Mouse (Mus musculus) limb, embryonic 13.5 days (tissue): ENCODE results near the gene Gkn3. TPM values are rescaled to one million over a fixed set of nuclear protein-coding genes. Genes with fewer than 3 reads are reported as not detected.

ENCODE experiments used
- ATAC-seq: fragments of 200-750 bp; cut with Nextera tagmentation; 2 replicates; pipeline ENCODE4 v1.8.0; 2017; ENCODE audit warnings: low read depth, moderate number of reproducible peaks, moderate TSS enrichment; ENCODE audit not compliant: low FRiP score
- H3K27ac ChIP-seq: fragments of 300-500 bp; sonication (generic); 2 replicates; pipeline ENCODE4 v1.5.1; 2015; ENCODE audit warnings: inconsistent platforms, mild to moderate bottlenecking, moderate library complexity
- H3K27me3 ChIP-seq: fragments of 300-500 bp; sonication (generic); 2 replicates; pipeline ENCODE4 v1.6.1; 2015; ENCODE audit warnings: mild to moderate bottlenecking, inconsistent platforms
- H3K36me3 ChIP-seq: fragments of 300-500 bp; sonication (generic); 2 replicates; pipeline ENCODE4 v1.6.1; 2015; ENCODE audit warnings: inconsistent platforms, mild to moderate bottlenecking, moderate library complexity
- H3K4me1 ChIP-seq: fragments of 300-500 bp; sonication (generic); 2 replicates; pipeline ENCODE4 v1.6.1; 2015; ENCODE audit warnings: inconsistent platforms
- H3K4me2 ChIP-seq: fragments of 300-500 bp; sonication (generic); replicated peaks from 2 replicates; pipeline ENCODE4 v1.6.1; 2015; ENCODE audit warnings: inconsistent platforms, mild to moderate bottlenecking, moderate library complexity
- H3K4me3 ChIP-seq: fragments of 300-500 bp; sonication (generic); 2 replicates; pipeline ENCODE4 v1.5.1; 2015; ENCODE audit warnings: moderate library complexity, mild to moderate bottlenecking, inconsistent platforms
- H3K9ac ChIP-seq: fragments of 300-500 bp; sonication (generic); 2 replicates; pipeline ENCODE4 v1.6.1; 2015; ENCODE audit warnings: mild to moderate bottlenecking, inconsistent platforms
- H3K9me3 ChIP-seq: fragments of 300-500 bp; sonication (generic); 2 replicates; pipeline ENCODE4 v1.6.1; 2016; ENCODE audit warnings: inconsistent platforms
- WGBS: fragments of 180-500 bp; shearing (Covaris S2); methylation state at CpG from one replicate; pipeline ENCODE4 v1.1.7; 2015; 5-methylcytosine and 5-hydroxymethylcytosine counted together
- polyA plus RNA-seq: library from polyadenylated mRNA; unstranded; fragments of >200 nt; fragmentation: Nextera tagmentation; extraction: Ambion mirVana; gene quantifications from 2 replicates; pipeline ENCODE4 v1.2.1, GENCODE M21; 2015

The Gkn3 gene
- polyA plus RNA-seq: 0.69 and 0.92 TPM in 2 replicates

GRCm38 (mm10) chr6:87388877-87389276 is at the start of gene Gkn3:
Gene Gkn3, minus strand, starts transcription at chr6:87388935.
- Histone ChIP-seq H3K9ac (no peak within 1 kb of the TSS), H3K4me2 (no peak within 1 kb of the TSS), H3K4me1 (peaks cover 7% of the 10 kb centered on the region; the same call in 1 of the 2 replicates), H3K9me3 (no peaks in the 10 kb centered on the region), H3K27me3 (peaks cover 11% of the 10 kb centered on the region; the same call in 1 of the 2 replicates), H3K4me3 (no peak within 1 kb of the TSS), H3K27ac (no peak within 1 kb of the TSS), H3K36me3 (no peaks in the 10 kb centered on the region)
- WGBS: 69% methylated on average over 7 of the region's 7 CpGs
- ATAC-seq: no peak

- ATAC-seq: no peak
- H3K9me3 ChIP-seq: no peaks in the 10 kb centered on the region
- WGBS: 88% methylated on average over 8 of the region's 8 CpGs
- H3K27me3 ChIP-seq: no peaks in the 10 kb centered on the region
- no peak overlapping the region for H3K9ac ChIP-seq
- no peak overlapping the region for H3K4me2 ChIP-seq
- no peak overlapping the region for H3K27ac ChIP-seq
- no peak overlapping the region for H3K4me3 ChIP-seq
- no peaks in the 10 kb centered on the region for H3K4me1 ChIP-seq
- H3K36me3 ChIP-seq: no peaks in the 10 kb centered on the region
Measured at GRCm38 (mm10) chr6:87436745-87437144, 48.0 kb upstream of the Gkn3 start.

GRCm38 (mm10) chr6:87435791-87436190 is 47.1 kb upstream of the Gkn3 start:
- no peaks in the 10 kb centered on the region for H3K9me3 ChIP-seq
- WGBS: 93% methylated on average over 3 of the region's 3 CpGs
- H3K4me2 ChIP-seq: no peak overlapping the region
- no peaks in the 10 kb centered on the region for H3K36me3 ChIP-seq
- no peaks in the 10 kb centered on the region for H3K4me1 ChIP-seq
- ATAC-seq: no peak
- no peak overlapping the region for H3K27ac ChIP-seq
- H3K4me3 ChIP-seq: no peak overlapping the region
- no peaks in the 10 kb centered on the region for H3K27me3 ChIP-seq
- no peak overlapping the region for H3K9ac ChIP-seq

- Histone ChIP-seq H3K27ac (no peak within 1 kb of the TSS), H3K36me3 (no peaks in the 10 kb centered on the region), H3K4me3 (no peak within 1 kb of the TSS), H3K9ac (no peak within 1 kb of the TSS), H3K4me2 (no peak within 1 kb of the TSS), H3K27me3 (no peaks in the 10 kb centered on the region), H3K4me1 (no peaks in the 10 kb centered on the region), H3K9me3 (no peaks in the 10 kb centered on the region)
- ATAC-seq: no peak
- WGBS: 61% methylated on average over 7 of the region's 7 CpGs
Measured at GRCm38 (mm10) chr6:87428487-87429044, 39.8 kb upstream of the Gkn3 start, which contains the start of gene Bmp10. Gene Bmp10, plus strand, starts transcription at chr6:87428994.

- no peaks in the 10 kb centered on the region for H3K4me1 ChIP-seq
- H3K4me3 ChIP-seq: no peak overlapping the region
- H3K4me2 ChIP-seq: no peak overlapping the region
- H3K27ac ChIP-seq: no peak overlapping the region
- ATAC-seq: no peak
- no peak overlapping the region for H3K9ac ChIP-seq
- H3K27me3 ChIP-seq: no peaks in the 10 kb centered on the region
- H3K36me3 ChIP-seq: no peaks in the 10 kb centered on the region
- WGBS: 82% methylated on average over 8 of the region's 8 CpGs
- H3K9me3 ChIP-seq: no peaks in the 10 kb centered on the region
Measured at GRCm38 (mm10) chr6:87427616-87428015, 38.9 kb upstream of the Gkn3 start.

- H3K4me1 ChIP-seq: no peaks in the 10 kb centered on the region
- no peak overlapping the region for H3K4me2 ChIP-seq
- H3K27ac ChIP-seq: no peak overlapping the region
- no peak overlapping the region for H3K9ac ChIP-seq
- WGBS: 78% methylated on average over 5 of the region's 5 CpGs
- H3K9me3 ChIP-seq: no peaks in the 10 kb centered on the region
- H3K4me3 ChIP-seq: no peak overlapping the region
- H3K36me3 ChIP-seq: no peaks in the 10 kb centered on the region
- no peak for ATAC-seq
- H3K27me3 ChIP-seq: no peaks in the 10 kb centered on the region
Measured at GRCm38 (mm10) chr6:87426954-87427353, 38.2 kb upstream of the Gkn3 start.

- no peak overlapping the region for H3K9ac ChIP-seq
- no peak for ATAC-seq
- H3K9me3 ChIP-seq: no peaks in the 10 kb centered on the region
- no peaks in the 10 kb centered on the region for H3K27me3 ChIP-seq
- H3K4me1 ChIP-seq: no peaks in the 10 kb centered on the region
- no peaks in the 10 kb centered on the region for H3K36me3 ChIP-seq
- no peak overlapping the region for H3K4me2 ChIP-seq
- H3K4me3 ChIP-seq: no peak overlapping the region
- H3K27ac ChIP-seq: no peak overlapping the region
- WGBS: 71% methylated on average over 19 of the region's 19 CpGs
Measured at GRCm38 (mm10) chr6:87424037-87424816, 35.5 kb upstream of the Gkn3 start.

GRCm38 (mm10) chr6:87422304-87422703 is 33.6 kb upstream of the Gkn3 start:
- H3K36me3 ChIP-seq: no peaks in the 10 kb centered on the region
- ATAC-seq: no peak
- H3K9ac ChIP-seq: no peak overlapping the region
- no peak overlapping the region for H3K27ac ChIP-seq
- H3K4me2 ChIP-seq: no peak overlapping the region
- no peaks in the 10 kb centered on the region for H3K9me3 ChIP-seq
- H3K4me3 ChIP-seq: no peak overlapping the region
- no peaks in the 10 kb centered on the region for H3K4me1 ChIP-seq
- H3K27me3 ChIP-seq: no peaks in the 10 kb centered on the region
- 85% methylated on average over 7 of the region's 7 CpGs for WGBS

- Histone ChIP-seq H3K36me3 (no peaks in the 10 kb centered on the region), H3K4me1 (no peaks in the 10 kb centered on the region), H3K4me2 (no peak overlapping the region), H3K9me3 (no peaks in the 10 kb centered on the region), H3K9ac (no peak overlapping the region), H3K4me3 (no peak overlapping the region), H3K27me3 (no peaks in the 10 kb centered on the region), H3K27ac (no peak overlapping the region)
- no peak for ATAC-seq
- WGBS: 17% methylated on average over 3 of the region's 3 CpGs
Measured at GRCm38 (mm10) chr6:87412011-87412410, 23.3 kb upstream of the Gkn3 start.

GRCm38 (mm10) chr6:87401456-87401855 is 12.7 kb upstream of the Gkn3 start:
- ATAC-seq: no peak
- 44% methylated on average over 6 of the region's 6 CpGs for WGBS
- peaks cover 8% of the 10 kb centered on the region; the same call in 1 of the 2 replicates for H3K4me1 ChIP-seq

GRCm38 (mm10) chr6:87399886-87400566 is 11.3 kb upstream of the Gkn3 start:
- H3K4me2 ChIP-seq: no peak overlapping the region

More at GRCm38 (mm10) chr6:87401456-87401855, 12.7 kb upstream of the Gkn3 start:
- no peak overlapping the region for H3K27ac ChIP-seq
- H3K36me3 ChIP-seq: no peaks in the 10 kb centered on the region
- H3K9ac ChIP-seq: no peak overlapping the region
- H3K27me3 ChIP-seq: no peaks in the 10 kb centered on the region
- H3K4me2 ChIP-seq: no peak overlapping the region
- no peak overlapping the region for H3K4me3 ChIP-seq
- H3K9me3 ChIP-seq: no peaks in the 10 kb centered on the region

GRCm38 (mm10) chr6:87399137-87399536 is 10.4 kb upstream of the Gkn3 start:
- H3K4me3 ChIP-seq: no peak overlapping the region
- H3K9me3 ChIP-seq: no peaks in the 10 kb centered on the region
- H3K27me3 ChIP-seq: no peaks in the 10 kb centered on the region
- H3K9ac ChIP-seq: no peak overlapping the region
- H3K36me3 ChIP-seq: no peaks in the 10 kb centered on the region
- WGBS: 3% methylated on average over 5 of the region's 5 CpGs
- peaks cover 8% of the 10 kb centered on the region; the same call in 1 of the 2 replicates for H3K4me1 ChIP-seq
- H3K4me2 ChIP-seq: no peak overlapping the region
- no peak for ATAC-seq
- H3K27ac ChIP-seq: no peak overlapping the region

More at GRCm38 (mm10) chr6:87399886-87400566, 11.3 kb upstream of the Gkn3 start:
- no peak for ATAC-seq
- Histone ChIP-seq H3K27me3 (no peaks in the 10 kb centered on the region), H3K27ac (no peak overlapping the region), H3K9me3 (no peaks in the 10 kb centered on the region), H3K36me3 (no peaks in the 10 kb centered on the region), H3K9ac (no peak overlapping the region), H3K4me3 (no peak overlapping the region), H3K4me1 (peaks cover 8% of the 10 kb centered on the region; the same call in 1 of the 2 replicates)
- 50% methylated on average over 4 of the region's 4 CpGs for WGBS
